Mouse (Mus musculus): ENCODE data around the gene Adam19.

The Adam19 gene

DNA sequence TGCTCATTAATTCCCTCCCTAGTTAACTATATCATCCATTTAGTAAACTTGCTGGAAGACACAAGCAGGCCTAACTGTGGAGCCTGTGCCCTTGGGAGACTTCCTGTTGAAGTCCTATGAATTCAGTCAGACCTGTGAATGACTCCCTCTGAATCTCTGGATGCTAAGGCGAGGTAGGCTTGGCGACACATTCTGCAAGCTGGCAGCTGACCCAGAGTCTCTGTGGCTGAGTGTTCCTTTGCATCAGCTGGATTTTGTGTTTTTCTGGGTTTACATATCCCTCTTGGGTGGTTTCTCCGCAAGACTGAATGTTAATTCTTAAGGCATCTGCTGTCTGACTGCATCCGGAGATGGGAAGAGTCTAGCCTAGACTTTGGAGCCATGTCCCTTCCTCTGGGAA lies 36.3 kb downstream of the Adam19 start:
- Histone ChIP-seq H3K36me3 (ENCODE audit: control insufficient read depth, insufficient read depth, low read length, poor library complexity, severe bottlenecking) (peaks cover 7% of the 10 kb centered on the region), H3K27me3 (ENCODE audit: control insufficient read depth, insufficient read depth, low read length, poor library complexity, severe bottlenecking) (no peaks in the 10 kb centered on the region; the same call in 1 of the 2 replicates)
- no peak for DNase-seq (ENCODE audit: low read depth, low spot score)

DNA sequence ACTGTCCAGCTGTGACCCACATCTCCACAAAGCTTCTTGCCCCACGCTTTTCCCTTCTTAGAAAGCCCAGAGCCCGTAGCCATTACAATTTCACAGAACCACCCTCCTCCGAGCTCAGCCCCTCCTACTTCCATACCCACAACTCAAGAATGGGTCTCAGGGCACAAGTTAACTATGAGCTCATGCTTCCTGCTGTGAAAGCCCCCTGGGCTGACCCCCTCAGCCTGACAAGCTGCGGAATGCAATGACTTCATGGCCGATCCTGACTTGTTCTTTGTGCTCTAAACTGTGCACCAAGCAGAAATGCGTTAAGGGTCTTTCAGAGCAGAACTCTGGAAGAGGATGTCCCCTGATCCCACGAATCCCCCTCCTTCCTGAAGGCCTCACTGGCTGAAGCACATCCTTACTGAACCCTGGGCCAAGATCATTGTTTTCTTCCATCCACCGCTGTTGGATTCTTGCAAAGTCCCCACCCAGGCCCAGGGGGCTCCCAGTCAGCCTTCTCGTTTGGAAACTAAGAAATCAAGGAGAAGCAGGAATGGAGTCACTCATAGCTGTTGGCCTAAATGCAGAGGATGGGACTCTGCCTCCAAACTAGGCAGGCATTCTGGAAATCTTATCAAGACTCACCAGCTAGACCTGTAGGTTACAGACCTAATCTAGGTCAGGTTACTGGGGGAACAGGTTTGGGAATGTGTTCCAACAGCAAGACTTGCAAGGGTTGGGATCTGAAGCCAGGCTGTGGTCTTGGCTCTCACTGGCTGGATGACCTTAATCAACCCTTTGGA lies 39.9 kb downstream of the Adam19 start:
- DNase-seq (ENCODE audit: low read depth, low spot score) = no peak
- peaks cover 7% of the 10 kb centered on the region for H3K36me3 ChIP-seq (ENCODE audit: control insufficient read depth, insufficient read depth, low read length, poor library complexity, severe bottlenecking)
- no peaks in the 10 kb centered on the region; the same call in 1 of the 2 replicates for H3K27me3 ChIP-seq (ENCODE audit: control insufficient read depth, insufficient read depth, low read length, poor library complexity, severe bottlenecking)

DNA sequence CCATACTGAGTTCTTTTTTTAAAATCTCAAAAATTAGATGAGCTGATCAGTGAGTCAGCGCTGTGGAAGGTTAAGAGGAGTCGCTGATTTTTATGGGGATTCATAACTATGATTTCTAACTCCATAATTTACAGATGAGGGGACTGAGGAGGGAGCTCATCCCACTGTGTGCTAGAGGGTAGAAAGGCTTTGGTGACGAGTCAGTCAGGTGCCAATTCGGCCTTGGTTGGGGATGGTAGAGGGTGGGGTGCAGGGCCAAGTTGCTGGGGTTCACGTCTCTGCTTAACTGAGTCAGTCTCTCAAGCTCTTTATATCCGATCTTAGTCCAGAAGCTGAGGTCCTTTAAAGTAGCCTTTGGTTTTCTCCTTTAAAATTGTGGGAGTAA lies 40.5 kb downstream of the Adam19 start:
- H3K36me3 ChIP-seq (ENCODE audit: control insufficient read depth, insufficient read depth, low read length, poor library complexity, severe bottlenecking) = peaks cover 7% of the 10 kb centered on the region
- DNase-seq (ENCODE audit: low read depth, low spot score) = no peak
- no peaks in the 10 kb centered on the region; the same call in 1 of the 2 replicates for H3K27me3 ChIP-seq (ENCODE audit: control insufficient read depth, insufficient read depth, low read length, poor library complexity, severe bottlenecking)

DNA sequence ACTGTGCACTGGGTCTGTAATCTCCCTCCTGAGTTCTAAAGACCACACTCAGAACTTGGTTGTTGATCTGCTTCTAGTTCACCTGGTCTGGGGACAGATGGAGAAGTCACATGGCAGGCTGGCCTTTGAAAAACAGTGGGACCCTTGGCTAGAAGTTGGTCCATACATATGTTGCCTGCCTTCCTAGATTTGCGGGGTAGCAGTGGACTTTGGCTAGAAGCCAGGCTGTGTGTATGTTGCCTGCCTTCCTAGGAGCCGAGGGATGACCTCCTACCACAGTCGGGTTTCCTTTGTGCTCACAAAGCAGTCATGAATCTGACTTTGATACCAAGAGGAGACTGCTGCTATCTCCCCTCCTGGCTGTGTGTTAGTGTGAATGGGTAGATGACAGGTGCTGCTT lies 41.3 kb downstream of the Adam19 start:
- DNase-seq (ENCODE audit: low read depth, low spot score) = no peak
- no peaks in the 10 kb centered on the region; the same call in 1 of the 2 replicates for H3K27me3 ChIP-seq (ENCODE audit: control insufficient read depth, insufficient read depth, low read length, poor library complexity, severe bottlenecking)
- H3K36me3 ChIP-seq (ENCODE audit: control insufficient read depth, insufficient read depth, low read length, poor library complexity, severe bottlenecking) = peaks cover 7% of the 10 kb centered on the region

DNA sequence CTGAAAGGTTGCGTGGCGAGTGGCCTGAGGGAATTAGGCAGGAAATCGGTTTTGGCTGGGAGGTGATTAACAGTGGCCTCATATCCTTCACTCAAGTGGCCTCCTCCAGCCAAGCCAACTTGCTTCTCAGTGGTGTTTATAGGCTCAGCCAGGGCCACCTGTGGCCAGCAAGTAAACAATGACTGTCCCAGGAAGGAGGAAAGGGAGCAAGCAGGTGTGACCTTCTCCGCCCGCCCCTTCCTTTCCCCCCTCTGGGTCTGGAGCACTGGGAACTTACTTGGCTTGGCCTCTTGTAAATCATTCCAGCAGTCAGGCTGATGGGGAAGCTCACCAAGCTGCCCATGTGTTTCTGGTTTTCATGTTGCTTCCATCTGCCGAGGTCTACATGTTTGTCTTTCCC lies 46.3 kb downstream of the Adam19 start:
- Histone ChIP-seq H3K36me3 (ENCODE audit: control insufficient read depth, insufficient read depth, low read length, poor library complexity, severe bottlenecking) (peaks cover 3% of the 10 kb centered on the region), H3K27me3 (ENCODE audit: control insufficient read depth, insufficient read depth, low read length, poor library complexity, severe bottlenecking) (no peaks in the 10 kb centered on the region; the same call in 1 of the 2 replicates)
- DNase-seq (ENCODE audit: low read depth, low spot score) = no peak

DNA sequence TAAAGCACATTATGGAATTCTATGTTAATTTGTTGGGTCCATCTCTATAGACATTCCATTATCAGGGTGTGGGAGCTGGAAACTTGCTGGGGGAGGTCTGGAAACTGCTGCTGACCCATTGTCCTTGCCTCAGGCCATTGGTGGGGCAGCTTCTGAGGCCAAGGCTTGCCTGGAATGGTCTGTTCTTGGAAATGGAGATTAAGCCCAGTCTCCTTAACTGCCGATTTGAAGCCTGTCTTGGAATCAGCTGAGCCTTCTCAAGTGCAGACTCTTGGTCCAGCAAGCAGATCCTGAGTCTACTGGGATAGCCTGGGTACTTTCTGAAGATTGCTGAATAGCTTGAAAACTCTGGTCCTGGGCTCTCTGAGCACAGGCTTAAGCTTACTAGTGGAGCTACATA lies 51.3 kb downstream of the Adam19 start:
- Histone ChIP-seq H3K36me3 (ENCODE audit: control insufficient read depth, insufficient read depth, low read length, poor library complexity, severe bottlenecking) (peaks cover 3% of the 10 kb centered on the region), H3K27me3 (ENCODE audit: control insufficient read depth, insufficient read depth, low read length, poor library complexity, severe bottlenecking) (no peaks in the 10 kb centered on the region)
- no peak for DNase-seq (ENCODE audit: low read depth, low spot score)

DNA sequence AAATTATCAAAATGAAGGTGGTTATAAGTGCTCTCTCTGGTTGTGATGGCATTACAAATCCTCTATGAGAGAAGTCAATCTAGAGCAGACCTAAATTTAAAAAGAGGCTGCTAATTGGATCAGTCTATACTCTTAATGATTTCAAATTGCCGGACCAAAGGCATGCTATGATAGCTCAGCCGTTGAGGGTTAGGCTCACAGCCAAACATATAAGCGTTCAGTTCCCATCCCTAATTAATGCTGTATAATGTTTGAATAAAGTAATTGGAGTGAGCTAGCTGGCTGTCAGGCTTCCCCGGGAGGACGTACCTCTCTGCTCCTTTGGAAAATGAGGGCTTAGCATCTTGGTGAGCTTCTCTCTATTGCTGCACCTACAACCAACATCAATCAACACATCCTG lies 53.4 kb downstream of the Adam19 start:
- H3K27me3 ChIP-seq (ENCODE audit: control insufficient read depth, insufficient read depth, low read length, poor library complexity, severe bottlenecking) = no peaks in the 10 kb centered on the region
- H3K36me3 ChIP-seq (ENCODE audit: control insufficient read depth, insufficient read depth, low read length, poor library complexity, severe bottlenecking) = peaks cover 4% of the 10 kb centered on the region
- no peak for DNase-seq (ENCODE audit: low read depth, low spot score)

DNA sequence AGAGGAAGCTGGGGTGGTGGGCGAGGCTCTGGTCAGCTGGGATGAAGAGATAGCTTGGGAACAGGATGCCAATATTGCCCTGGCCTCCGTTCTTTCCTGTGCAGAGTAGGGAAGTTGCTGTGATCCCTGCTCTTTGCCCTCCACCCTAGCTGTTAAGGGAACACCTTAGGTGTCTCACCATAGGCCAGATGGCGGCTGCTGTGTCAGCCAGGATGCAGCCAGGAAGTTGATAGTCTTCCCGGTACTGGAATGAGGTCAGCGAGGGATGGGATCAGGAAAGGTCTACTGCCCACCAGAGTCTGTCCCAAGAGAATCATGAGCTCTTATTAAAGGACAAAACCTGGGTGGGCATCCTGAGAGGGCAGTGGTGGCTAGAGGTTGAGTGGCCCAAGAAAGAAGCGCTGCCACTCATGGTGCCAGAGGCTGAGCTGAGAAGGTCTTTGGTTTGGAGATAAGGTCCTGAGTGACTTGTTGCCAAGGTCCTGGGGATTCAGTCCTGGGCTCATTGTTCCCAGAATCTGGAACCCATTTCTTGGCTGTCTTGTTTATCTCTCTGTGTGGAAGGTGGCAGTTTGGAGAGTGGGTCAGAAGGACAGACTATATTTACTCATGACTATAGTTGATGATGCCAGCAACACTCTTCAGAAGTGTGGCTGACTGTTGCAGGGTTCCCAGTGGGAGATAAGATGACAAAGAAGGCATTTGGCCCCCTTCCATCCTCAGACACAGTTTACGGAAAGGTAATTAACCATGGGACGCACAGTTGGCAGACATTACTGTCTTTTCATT lies 54.6 kb downstream of the Adam19 start:
- no peak for DNase-seq (ENCODE audit: low read depth, low spot score)
- Histone ChIP-seq H3K36me3 (ENCODE audit: control insufficient read depth, insufficient read depth, low read length, poor library complexity, severe bottlenecking) (peaks cover 6% of the 10 kb centered on the region), H3K27me3 (ENCODE audit: control insufficient read depth, insufficient read depth, low read length, poor library complexity, severe bottlenecking) (no peaks in the 10 kb centered on the region)

DNA sequence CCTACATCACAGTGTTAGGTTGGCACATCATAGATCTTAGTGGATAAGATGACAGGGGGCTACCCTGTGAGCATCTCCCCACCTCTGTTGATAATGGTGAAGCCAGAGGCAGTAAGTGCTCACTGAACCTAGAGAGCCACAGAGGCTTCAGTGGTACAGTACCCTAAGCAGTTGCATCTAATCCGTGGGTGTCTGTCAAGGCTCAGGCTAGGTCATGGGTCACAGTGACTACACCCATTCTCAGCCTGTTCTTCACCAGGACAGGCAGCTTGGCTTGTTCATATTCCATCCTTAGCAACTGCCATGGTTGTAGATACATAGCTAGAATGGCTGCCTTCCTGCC lies 55.1 kb downstream of the Adam19 start:
- H3K27me3 ChIP-seq (ENCODE audit: control insufficient read depth, insufficient read depth, low read length, poor library complexity, severe bottlenecking) = no peaks in the 10 kb centered on the region
- H3K36me3 ChIP-seq (ENCODE audit: control insufficient read depth, insufficient read depth, low read length, poor library complexity, severe bottlenecking) = peaks cover 6% of the 10 kb centered on the region
- no peak for DNase-seq (ENCODE audit: low read depth, low spot score)

DNA sequence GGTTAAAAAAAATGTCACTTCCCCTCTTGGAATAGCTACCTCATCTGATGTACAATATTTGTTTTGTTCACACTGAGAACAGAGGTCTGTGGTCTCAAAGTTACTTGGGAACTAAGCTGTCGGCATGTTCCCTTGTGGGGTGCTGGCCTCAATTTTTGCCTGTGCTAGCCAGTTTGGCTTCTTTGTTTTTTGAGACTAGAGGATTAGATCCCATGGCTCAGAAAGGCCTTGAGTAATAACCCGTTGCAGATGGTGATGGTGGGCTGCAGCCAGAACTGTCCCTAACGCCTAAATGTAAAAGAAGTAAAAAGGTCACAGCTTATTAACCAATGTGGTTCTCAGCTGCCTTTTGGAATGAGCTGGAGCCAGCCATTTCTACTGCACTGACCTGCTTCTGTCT lies 57.4 kb downstream of the Adam19 start:
- no peaks in the 10 kb centered on the region for H3K27me3 ChIP-seq (ENCODE audit: control insufficient read depth, insufficient read depth, low read length, poor library complexity, severe bottlenecking)
- DNase-seq (ENCODE audit: low read depth, low spot score) = no peak
- peaks cover 6% of the 10 kb centered on the region for H3K36me3 ChIP-seq (ENCODE audit: control insufficient read depth, insufficient read depth, low read length, poor library complexity, severe bottlenecking)

DNA sequence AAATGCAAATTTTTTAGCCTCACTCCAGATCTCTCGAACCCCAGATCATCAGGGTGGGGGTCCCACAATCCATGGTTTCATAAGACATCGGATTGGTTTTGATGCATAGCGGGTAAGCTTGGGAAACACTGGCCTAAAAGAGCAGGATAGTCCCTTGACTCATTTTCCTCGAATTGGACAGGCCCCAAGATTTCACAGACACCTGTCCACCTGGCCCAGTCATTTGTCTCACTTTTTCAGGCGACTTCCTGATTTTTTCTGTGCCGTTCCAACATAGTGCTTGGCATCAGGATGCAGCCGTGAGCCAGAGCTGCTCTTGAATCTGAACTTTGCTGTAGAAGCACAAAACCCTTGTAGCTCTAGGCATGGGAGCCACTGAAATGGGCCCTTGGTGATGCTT lies 58.4 kb downstream of the Adam19 start:
- DNase-seq (ENCODE audit: low read depth, low spot score) = no peak
- H3K27me3 ChIP-seq (ENCODE audit: control insufficient read depth, insufficient read depth, low read length, poor library complexity, severe bottlenecking) = no peaks in the 10 kb centered on the region
- peaks cover 6% of the 10 kb centered on the region for H3K36me3 ChIP-seq (ENCODE audit: control insufficient read depth, insufficient read depth, low read length, poor library complexity, severe bottlenecking)

DNA sequence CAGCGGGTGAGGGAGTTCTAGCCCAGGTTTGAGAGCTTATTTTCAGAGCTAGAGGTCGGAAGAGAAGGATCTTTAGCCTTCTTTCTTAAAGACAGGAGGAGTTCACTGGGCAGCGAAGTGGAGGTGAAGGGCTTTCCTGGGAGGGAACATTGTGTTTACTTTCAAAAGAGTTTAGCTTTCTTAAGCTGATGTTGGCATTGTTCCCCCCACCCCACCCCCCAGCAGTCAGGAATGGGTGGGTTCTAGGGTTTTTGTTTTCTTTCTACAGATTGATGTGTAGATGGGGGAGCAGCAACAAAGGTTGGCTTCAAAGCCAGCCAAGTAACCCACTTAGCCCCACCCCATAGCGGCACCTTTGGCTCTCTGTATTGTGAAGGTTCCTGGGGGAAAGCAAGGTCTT lies 59.2 kb downstream of the Adam19 start:
- peaks cover 6% of the 10 kb centered on the region for H3K36me3 ChIP-seq (ENCODE audit: control insufficient read depth, insufficient read depth, low read length, poor library complexity, severe bottlenecking)
- DNase-seq (ENCODE audit: low read depth, low spot score) = no peak
- no peaks in the 10 kb centered on the region for H3K27me3 ChIP-seq (ENCODE audit: control insufficient read depth, insufficient read depth, low read length, poor library complexity, severe bottlenecking)

DNA sequence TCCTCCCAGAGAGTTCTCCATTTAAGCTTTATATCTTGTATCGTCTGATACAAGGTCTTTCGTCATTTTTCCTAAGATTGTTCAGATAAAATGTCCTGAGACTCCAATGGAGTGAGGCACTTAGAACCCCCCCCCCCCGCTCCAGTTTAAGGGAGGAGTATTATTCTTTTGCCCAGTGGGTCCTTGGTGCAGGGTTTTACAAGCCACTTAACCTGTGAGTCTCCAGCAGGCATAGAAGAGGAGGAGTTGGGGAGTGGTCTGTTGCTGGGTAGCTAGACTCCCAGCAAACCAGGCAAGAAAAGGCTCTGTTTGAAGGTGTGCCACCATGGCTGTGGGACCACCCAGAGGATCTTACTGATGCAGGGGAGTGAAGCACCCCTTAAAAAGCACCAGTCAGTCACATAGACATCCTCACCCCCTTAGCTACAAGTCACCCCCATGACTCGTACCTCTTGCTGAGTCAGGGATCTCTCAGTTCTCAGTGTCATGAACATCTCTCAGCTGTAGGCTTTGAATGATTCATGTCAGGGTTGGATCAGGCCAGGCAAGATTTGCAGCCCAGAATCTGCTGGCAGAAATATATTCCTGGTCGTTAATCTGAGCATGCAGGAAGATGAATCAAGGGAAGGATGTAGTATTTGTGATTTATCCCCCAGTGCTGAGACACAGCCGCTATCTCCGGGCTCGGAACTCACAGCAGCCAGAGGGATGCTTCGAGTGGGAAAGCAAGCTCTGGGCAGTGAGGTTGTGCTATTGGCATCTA lies 59.8 kb downstream of the Adam19 start:
- no peak for DNase-seq (ENCODE audit: low read depth, low spot score)
- H3K27me3 ChIP-seq (ENCODE audit: control insufficient read depth, insufficient read depth, low read length, poor library complexity, severe bottlenecking) = no peaks in the 10 kb centered on the region
- H3K36me3 ChIP-seq (ENCODE audit: control insufficient read depth, insufficient read depth, low read length, poor library complexity, severe bottlenecking) = peaks cover 6% of the 10 kb centered on the region

DNA sequence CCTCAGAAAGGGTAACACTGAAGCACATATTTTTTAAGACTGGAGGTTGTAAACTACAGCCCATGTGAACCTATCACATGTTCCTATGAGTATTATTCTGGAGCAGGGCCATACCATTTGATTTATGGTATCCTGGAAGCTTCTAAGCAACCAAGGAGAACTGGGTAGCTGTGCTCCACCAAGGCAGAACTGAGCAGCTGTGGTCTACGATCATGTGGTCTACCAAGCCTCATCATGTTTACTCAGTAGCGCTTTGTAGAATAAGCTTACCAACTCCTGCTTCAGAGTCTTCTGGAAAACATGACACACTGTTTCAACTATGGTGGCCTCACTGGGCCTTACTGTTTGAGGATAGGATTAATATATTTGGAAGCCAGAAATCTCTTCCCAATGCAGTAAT lies 60.7 kb downstream of the Adam19 start:
- DNase-seq (ENCODE audit: low read depth, low spot score) = peak; percentile 52
- H3K27me3 ChIP-seq (ENCODE audit: control insufficient read depth, insufficient read depth, low read length, poor library complexity, severe bottlenecking) = no peaks in the 10 kb centered on the region
- peaks cover 6% of the 10 kb centered on the region for H3K36me3 ChIP-seq (ENCODE audit: control insufficient read depth, insufficient read depth, low read length, poor library complexity, severe bottlenecking)

DNA sequence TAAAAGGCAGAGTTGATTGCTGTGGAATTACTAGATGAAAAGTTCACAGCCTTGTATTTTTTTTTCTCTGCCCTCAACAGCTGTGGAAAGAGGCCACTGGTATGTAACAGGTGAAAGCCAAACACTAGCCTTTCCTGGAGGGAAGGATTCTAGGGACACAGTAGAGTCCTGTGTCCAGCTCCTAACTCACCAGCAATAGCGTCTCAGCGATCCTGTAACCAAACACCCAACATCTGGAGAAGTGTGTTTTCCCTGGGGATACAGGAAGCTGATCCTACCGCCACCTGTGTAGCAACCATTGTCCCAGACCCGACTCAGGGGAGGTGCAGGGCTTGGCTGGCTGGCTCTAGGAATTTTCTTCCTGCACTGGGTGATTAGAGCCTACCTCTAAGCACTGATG lies 63.8 kb downstream of the Adam19 start:
- Histone ChIP-seq H3K36me3 (ENCODE audit: control insufficient read depth, insufficient read depth, low read length, poor library complexity, severe bottlenecking) (no peaks in the 10 kb centered on the region; the same call in 1 of the 2 replicates), H3K27me3 (ENCODE audit: control insufficient read depth, insufficient read depth, low read length, poor library complexity, severe bottlenecking) (no peaks in the 10 kb centered on the region)
- no peak for DNase-seq (ENCODE audit: low read depth, low spot score)
